Mouse (Mus musculus) heart, postnatal 0 days (tissue): ENCODE results near the gene Ldlrad3.

Source experiments
- CTCF ChIP-seq: IDR thresholded peaks from 2 replicates; pipeline ENCODE4 v1.5.1; 2016; ENCODE audit warnings: antibody characterized with exemption, control low read depth, low read depth
- EP300 ChIP-seq: IDR thresholded peaks from 2 replicates; pipeline ENCODE4 v1.6.1; 2016; ENCODE audit warnings: antibody characterized with exemption, low read depth

- no peak for TF ChIP-seq CTCF
- TF ChIP-seq EP300 = no peak
Measured at GRCm38 (mm10) chr2:102094773-102095172, 91.4 kb downstream of the Ldlrad3 start.
